ENCODE assay signal across 20 mouse cellular contexts in the genomic region with DNA sequence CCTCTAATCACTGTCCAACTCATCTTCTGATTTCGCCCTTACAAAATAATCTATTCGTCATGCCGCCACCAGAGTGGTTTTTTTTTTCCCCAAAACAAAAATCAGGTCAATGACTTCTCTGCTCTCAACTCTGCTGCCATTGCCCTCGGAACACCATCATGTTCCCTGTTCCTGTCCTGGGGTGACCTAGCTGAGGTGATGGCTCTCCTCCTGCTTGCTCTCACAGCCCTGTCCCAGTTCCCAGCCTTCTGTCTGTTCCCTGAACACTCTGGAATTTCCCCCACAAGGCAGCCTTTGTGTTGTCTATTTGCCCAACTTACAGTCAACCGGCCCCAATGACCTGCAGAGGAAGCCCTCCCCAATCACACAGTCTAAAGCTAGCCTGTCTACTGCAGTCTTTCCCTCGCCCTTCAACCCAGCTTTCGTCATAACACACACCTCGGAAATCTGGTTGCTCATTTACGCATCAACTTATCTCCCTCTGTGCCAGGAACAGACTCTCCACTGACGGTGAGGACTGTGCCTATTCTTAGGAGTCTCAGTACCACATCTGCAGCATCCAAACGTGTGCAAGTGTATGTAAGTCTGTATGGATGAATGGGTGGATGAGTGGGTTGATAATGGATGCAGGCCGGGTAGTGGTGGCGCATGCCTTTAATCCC. TPM values are rescaled to one million over a fixed set of nuclear protein-coding genes. Genes with fewer than 3 reads are reported as not detected.
DNase-seq lines count a peak whose midpoint lies in the region; ATAC-seq lines count a peak whose summit lies in the region.
"Had no signal": no experiment of that assay in that cellular context is flagged by ENCODE, and none has a peak within 500 bp of the region (broad histone marks: within the 10 kb centered on the region; RNA-seq: fewer than 3 reads in every experiment).

No protein-coding gene starts in this region.

- H3K4me2 ChIP-seq in hindbrain, embryonic 13.5 days, result no peak overlapping the region
- H3K4me2 ChIP-seq: forebrain, embryonic 13.5 days; heart, embryonic 13.5 days; hindbrain, embryonic 12.5 days had no signal

- no peaks in the 10 kb centered on the region for H3K36me3 ChIP-seq in hindbrain, embryonic 10.5 days
- H3K36me3 ChIP-seq in hindbrain, embryonic 13.5 days, result no peaks in the 10 kb centered on the region
- H3K36me3 ChIP-seq: embryonic facial prominence, embryonic 10.5 days; heart, embryonic 13.5 days; hindbrain, embryonic 12.5 days had no signal

- H3K4me3 ChIP-seq in hindbrain, embryonic 10.5 days, result no peak overlapping the region
- no peak overlapping the region for H3K4me3 ChIP-seq in hindbrain, embryonic 13.5 days
- H3K4me3 ChIP-seq: embryonic facial prominence, embryonic 10.5 days; forebrain, embryonic 13.5 days; heart, embryonic 13.5 days; hindbrain, embryonic 12.5 days had no signal

- H3K9ac ChIP-seq in hindbrain, embryonic 13.5 days, result no peak overlapping the region
- H3K9ac ChIP-seq: forebrain, embryonic 13.5 days; forebrain, postnatal 0 days; heart, embryonic 13.5 days; hindbrain, embryonic 12.5 days had no signal

- ATAC-seq in hindbrain, embryonic 13.5 days (ENCODE audit: low FRiP score), result no peak
- ATAC-seq: activated CD4-positive, CD25-positive, alpha-beta regulatory T cell, adult 4 months; forebrain, embryonic 13.5 days; forebrain, postnatal 0 days; hindbrain, postnatal 0 days; Patski had no signal

- DNase-seq in cerebellum, adult 18-20 months, result peak; percentile 8 to 32
- no peak for DNase-seq in cerebellum, adult 11 months
- no peak for DNase-seq in hindbrain, embryonic 10.5 days (ENCODE audit: low spot score)
- peak; percentile 12 for DNase-seq in right cerebral cortex, adult 18-20 months
- no peak for DNase-seq in right cerebral cortex, postnatal 36 days (ENCODE audit: low spot score in 2 of 2)
- DNase-seq in adrenal gland, postnatal 36 days, result no peak
- DNase-seq: adrenal gland, postnatal 14 days; cerebellum, postnatal 36 days; forebrain, postnatal 0 days; gastrocnemius, postnatal 36 days; heart, adult 11 months; heart, postnatal 36 days had no signal

- peak overlapping the region; percentile 40; the same call in 1 of the 2 replicates for H3K27ac ChIP-seq in hindbrain, embryonic 10.5 days
- H3K27ac ChIP-seq in hindbrain, embryonic 13.5 days, result no peak overlapping the region
- H3K27ac ChIP-seq: embryonic facial prominence, embryonic 10.5 days; forebrain, embryonic 13.5 days; heart, embryonic 13.5 days; hindbrain, embryonic 12.5 days; hindbrain, postnatal 0 days had no signal

- H3K9me3 ChIP-seq in hindbrain, embryonic 10.5 days, result no peaks in the 10 kb centered on the region
- H3K9me3 ChIP-seq in hindbrain, embryonic 13.5 days, result no peaks in the 10 kb centered on the region
- H3K9me3 ChIP-seq: embryonic facial prominence, embryonic 10.5 days; forebrain, embryonic 13.5 days; heart, embryonic 13.5 days; hindbrain, embryonic 12.5 days had no signal

- 82% methylated on average over 13 of the region's 13 CpGs for WGBS in hindbrain, embryonic 10.5 days
- 77% methylated on average over 13 of the region's 13 CpGs for WGBS in hindbrain, embryonic 13.5 days

- peaks cover 46% of the 10 kb centered on the region for H3K4me1 ChIP-seq in hindbrain, embryonic 10.5 days (replicated peaks)
- peaks cover 22% of the 10 kb centered on the region for H3K4me1 ChIP-seq in hindbrain, embryonic 13.5 days (replicated peaks)

- peaks cover 9% of the 10 kb centered on the region; the same call in 1 of the 2 replicates for H3K27me3 ChIP-seq in hindbrain, embryonic 10.5 days (ENCODE audit: insufficient read depth, poor library complexity, severe bottlenecking)
- 0 out of 2 replicates have a peak, but pooled peaks cover 7% of the 10 kb centered on the region for H3K27me3 ChIP-seq in hindbrain, embryonic 13.5 days

RNA-seq across cellular contexts. Expression of a gene that starts 53.2 kb away (rescaled TPM):
- 0.80 and 1.1 TPM in 2 replicates for polyA plus RNA-seq in hindbrain, embryonic 10.5 days (2016; fragmentation: Nextera tagmentation; extraction: Ambion mirVana)
- 3.9 and 4.1 TPM in 2 replicates for polyA plus RNA-seq in hindbrain, embryonic 13.5 days (2015; fragmentation: Nextera tagmentation; extraction: Ambion mirVana)
- total RNA-seq in adrenal gland, postnatal 36 days (2021), result under 1 TPM; 0.30 to 0.33 TPM
- polyA plus RNA-seq: activated CD4-positive, CD25-positive, alpha-beta regulatory T cell, adult 4 months; Patski had no signal

Comparison
In these comparisons a context has a peak if more than half of its experiments do, and no peak if none do; other contexts are left out.
1. DNase-seq: peak in cerebellum, adult 18-20 months (2 of 2) and right cerebral cortex, adult 18-20 months (single experiment); none in cerebellum, adult 11 months (single experiment), hindbrain, embryonic 10.5 days (single experiment), right cerebral cortex, postnatal 36 days (0 of 2) and adrenal gland, postnatal 36 days (0 of 2).